Mouse (Mus musculus) frontal cortex, postnatal 25 days (tissue): Measurements from ENCODE around the gene Sgsm2.

ENCODE experiments used
- DNase-seq, 2 experiments: peaks; one replicate each; pipeline ENCODE4 v3.0.0; 2022; ENCODE audit warnings: low spot score in 2 of 2

Gene Sgsm2

DNA sequence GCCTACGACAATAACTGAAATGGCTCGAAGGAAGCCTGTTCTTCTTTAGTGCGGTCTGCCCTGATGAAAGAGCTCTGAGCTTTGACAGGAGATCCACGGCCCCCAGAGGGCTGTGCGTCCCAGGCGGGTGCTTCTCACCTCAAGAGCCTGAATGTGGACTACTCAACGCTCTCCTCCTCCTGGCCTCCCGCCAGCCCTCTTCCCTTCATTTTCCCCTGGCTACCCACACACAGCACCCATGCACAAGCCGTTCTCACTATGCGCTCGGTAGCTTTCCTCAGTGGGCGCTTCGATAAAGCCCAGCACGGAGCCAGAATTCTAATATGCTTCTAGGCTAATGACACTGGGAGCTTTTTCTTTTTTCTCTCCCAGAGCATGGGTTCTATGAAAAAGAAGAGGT lies 14.9 kb downstream of the Sgsm2 start:
- peak in 1 of 2 experiments; percentile 29 for DNase-seq

DNA sequence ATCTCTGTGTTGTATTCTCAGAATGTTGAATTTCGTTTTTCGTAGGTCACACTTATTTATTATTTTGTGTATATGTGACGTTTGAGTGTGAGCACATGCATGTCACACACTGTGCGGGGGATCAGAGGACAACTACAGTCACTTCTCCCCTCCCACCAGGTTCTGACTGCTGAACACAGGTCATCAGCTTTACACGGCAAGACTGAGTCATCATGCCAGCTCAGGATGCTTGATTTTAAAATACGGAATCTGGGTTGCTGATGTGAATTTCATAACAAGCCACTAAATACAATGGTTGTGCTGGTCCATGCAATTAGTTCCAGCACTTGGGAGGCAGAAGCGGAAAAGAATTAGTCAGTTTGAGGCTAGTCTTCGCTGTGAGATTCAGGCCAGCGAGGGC lies 15.9 kb downstream of the Sgsm2 start:
- DNase-seq = no peak

DNA sequence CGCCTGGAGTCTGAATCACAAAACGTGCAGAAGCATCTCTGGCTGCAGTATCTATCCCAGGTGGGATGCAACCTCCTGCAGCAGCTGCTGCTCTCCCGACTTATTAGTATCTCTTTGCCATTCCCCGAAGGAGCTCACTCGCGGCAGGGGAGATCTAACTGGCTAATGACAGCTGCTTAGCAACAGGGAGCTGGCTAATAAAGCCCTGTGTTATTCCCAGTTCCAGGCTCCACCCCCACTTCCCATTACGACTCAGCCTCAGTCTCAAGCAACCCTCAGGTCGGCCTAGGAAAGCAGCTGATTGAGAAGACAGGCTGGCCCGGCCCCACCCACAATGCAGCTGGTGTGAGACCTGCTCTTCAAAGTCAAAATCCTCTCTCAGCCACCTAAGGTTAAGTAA lies 20.1 kb downstream of the Sgsm2 start:
- peak; percentile 30 to 36 for DNase-seq

DNA sequence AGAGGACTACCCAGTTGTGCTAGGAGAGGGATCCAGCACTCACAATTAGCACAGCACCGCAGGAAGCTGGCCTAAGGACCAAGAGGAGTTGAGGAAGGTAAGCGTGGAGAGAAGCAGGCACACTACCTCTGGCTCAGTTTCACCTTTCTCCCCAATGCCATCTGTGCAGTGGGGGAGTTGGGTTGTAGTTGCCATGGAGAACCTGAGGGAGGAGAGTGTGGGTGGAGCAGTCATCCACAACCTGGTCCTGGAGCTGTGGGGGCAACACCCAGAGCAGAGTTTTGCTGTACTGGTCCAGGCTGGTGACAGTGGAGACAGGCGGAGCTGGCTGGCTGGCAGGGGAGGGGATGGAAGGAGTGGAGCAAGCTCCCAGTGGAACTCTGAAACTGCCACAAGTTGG lies 22.2 kb downstream of the Sgsm2 start:
- DNase-seq = no peak

DNA sequence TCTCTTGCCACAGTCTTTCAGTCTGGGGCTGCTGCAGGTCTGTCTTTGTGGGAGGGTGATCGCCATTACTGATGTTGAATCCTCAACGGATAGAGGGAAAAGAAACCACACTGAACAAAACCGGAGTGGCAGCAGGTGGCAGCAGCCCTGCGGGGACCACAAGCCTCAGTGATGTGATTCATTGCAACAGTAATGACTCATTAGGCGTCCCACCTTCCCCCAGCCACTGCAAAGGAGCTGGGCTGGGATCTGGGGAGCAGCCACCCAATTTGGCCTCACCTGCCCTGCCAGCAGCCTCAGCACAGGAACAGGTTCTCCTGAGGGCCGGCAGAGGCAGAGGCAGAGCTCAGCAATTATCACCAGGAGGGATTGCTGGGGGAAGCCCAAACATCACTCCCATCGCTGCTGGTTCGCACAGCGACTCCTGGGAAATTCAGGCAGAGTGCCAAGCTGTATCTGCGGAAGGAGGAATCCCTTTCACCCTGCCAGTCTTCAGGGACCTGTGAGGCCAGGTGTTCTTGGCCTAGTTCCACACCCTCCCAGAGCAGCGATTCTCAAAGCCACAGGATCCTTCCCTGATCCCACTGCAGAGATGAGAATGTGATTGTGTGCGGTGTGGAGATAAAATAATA lies 25.8 kb downstream of the Sgsm2 start:
- peak; percentile 27 to 61 for DNase-seq

DNA sequence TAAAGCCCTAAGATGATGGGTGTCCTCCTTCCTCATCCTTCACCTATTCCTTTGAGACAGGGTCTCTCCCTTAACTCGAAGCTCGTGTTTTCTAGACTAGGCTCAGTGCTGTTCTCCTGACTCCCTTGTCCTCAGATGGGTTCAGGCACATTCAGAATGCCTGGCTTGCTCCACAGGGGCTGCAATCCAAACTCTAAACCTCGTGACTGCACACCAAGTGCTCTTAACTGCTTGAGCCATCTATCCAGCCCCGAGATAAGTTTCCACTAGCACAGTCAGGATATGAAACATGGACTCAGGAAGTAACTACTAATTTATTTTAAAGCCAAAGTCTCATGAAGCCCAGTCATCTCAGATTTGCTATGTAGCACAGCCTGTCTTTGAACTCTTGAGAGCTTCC lies 26.3 kb downstream of the Sgsm2 start:
- DNase-seq = no peak

DNA sequence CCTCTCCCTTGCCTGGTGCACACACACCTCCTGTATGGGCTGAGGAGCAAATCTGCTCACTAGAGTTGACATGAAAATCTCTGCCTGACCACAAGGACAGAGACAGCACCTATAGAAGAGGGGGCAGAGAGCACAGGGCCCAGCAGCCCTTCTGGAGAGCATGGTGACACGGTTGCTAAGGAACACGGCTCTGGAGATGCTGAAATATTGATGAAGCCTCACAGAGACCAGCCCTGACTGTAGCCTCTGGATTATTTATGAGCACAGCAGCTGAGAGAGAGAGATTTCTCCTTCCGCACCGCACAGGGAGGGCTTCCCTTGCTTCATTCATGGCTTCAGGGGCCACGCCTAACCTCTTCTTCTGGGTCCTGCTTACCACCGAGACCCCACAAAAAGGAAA lies 27.3 kb downstream of the Sgsm2 start:
- no peak for DNase-seq

DNA sequence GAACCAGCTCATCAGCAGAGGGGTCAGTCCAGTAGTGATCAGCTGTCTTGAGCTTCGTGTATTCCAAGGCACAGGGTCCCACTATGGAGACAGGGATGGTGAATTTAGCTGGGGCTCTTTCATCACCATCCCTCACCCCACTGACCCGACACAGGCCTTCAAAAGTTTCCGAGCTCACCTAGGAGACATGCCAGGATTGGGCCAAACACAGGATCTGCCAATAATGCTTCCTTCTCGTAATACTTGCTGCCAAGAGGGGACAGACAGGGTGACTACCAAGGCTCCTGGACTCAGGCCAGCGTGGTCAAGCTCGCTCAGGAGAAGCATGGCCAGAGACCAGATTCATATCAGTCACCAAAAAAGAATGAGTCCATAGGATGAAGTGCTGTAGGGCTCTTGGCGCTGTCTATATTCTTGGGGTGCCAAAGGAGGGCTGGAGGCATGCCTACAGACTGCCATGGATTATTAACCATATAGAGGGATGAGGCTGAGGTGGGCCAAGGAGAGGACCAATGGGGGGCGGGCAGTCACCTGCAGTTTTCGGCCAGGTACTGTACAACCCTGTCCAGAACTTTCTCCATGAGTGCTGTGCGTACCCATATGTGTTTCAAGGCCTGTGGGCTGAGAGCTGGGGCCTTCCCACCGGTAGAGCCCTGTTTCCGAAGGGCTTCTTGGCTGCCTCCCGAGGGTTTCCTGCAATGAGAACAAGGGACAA lies 28.7 kb downstream of the Sgsm2 start:
- DNase-seq = no peak

DNA sequence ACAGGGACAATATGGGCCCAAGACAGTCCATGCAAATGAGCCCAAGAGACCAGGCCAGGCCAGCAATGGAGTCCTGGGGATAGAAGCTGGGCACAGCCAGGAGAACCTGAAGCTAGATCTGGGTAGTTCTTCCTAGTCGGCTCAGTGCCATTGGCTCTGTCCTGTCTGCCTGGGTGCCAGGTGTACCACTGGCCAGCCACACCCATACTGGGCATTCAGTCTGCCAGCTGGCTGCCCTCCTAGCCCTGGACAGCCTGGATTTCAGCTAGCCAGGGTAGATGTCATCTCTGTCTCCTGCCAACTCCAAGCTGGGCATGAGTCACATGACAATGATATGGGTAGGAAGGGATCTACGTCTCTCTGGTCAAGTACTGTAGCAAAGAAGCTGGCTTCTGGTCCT lies 29.7 kb downstream of the Sgsm2 start:
- no peak for DNase-seq

DNA sequence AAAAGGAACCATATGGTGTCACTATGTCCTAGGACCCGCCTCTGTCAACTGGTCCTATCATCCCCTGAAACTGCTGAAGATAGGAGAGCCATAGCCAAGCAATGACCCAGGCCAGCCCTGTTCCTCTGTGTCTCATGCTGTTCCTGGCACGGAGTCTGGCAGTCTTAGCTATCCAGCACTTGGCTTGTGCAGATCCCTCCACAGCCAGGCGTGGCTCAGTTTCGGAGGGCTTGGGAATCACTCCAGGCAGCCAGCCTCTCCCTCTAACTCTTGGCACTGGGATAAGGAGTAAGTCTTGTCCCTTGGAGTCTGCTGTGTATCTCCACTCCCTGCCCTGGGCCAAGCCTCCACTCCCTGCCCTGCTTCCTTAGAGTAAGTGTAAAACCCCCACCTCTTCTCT lies 30.2 kb downstream of the Sgsm2 start:
- no peak for DNase-seq

DNA sequence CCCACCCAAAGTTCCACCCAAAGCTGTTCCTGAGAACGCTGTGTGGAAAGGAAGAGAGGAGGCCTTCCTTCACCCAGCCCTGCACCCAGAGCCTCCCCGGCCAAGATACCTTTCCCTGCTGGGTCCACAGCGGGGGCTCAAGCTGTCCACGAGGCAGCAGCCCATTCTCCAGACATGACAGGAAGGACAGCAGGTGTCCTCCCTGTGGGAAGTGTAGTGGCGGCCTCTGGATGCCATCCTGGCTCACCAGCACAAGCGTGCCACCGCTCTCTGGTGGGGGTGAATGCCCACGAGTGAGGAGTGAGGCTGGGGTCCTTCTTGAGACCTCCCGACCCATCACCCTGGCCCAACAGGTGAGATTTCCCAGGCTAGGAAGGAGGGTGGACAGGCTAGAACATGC lies 31.6 kb downstream of the Sgsm2 start:
- DNase-seq = no peak

DNA sequence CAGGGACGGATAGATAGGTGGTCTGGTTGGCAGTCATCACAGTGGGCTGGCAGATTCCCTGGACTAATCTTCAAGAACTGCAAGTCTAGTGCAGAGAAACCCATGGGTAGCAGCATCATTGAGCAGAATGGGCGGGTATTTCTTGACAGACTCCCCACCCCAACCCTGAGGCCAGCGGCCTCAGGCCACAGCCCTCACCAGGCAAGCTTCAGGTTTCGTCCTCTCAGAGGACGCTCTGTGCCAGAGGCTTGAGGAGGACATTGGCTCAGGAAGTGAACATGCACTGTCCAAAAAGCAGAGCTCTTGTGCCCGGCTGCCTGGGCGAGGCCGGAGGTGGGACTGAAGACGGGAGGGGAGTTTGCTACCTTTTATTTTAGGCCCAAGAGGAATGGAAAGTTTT lies 32.4 kb downstream of the Sgsm2 start:
- no peak for DNase-seq

DNA sequence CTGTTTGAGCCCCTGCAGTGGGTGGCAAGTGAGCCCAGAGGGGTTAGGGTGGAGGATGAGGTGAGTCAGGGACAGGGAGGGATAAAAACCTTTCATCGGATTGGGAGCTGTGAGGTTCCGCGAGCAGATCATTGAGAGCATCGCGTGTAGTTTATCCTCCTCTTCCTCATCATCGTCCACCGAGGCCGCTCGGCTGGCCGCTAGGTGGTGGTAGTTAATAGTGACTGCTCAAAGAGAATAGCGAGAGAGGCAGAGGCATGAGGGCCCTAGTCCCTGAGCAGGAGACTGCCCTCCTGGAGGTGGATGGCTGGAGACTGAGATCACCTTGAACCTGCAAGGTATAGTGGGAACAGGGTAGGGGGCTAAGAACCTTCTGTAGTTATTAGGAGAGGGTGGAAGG lies 33.4 kb downstream of the Sgsm2 start:
- DNase-seq = no peak

DNA sequence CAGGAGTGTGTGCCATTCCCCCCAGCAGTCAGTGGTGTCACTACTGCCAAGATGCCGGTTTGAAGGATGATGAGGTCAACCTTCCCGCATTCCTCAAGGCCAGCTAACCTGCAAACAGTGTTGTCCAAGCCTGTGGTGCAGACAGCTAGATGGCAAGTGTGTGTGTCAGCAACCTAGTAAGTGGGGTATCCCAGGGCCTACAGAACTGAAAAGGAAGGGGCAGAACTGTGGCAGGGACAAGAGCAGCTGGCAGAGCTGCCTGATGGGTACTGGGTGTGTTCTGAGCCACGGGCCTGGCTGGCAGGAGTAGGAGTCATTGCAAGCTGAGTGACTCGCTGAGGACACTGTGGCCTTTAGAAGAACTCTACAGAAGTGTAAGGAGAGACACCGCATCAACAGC lies 34.7 kb downstream of the Sgsm2 start:
- DNase-seq = no peak

DNA sequence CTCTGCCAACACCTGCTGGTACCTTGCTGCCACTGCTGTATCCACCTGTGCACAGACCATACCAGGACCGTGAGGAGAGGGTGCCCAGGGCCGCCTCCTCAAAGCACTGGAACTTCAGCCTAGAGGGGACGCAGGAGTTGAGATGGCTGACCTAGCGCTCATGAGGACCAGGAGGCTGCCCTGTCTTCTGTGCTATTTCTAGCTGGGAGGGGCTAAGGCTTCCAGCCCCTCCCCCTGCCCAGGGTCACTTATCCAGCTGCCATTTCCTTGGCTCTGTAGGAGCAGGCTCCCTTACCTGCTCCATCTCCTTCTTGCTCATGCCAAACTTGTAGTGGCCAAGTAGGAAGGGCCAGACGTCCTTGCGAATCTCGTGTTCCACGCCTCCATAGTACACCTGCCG lies 39.1 kb downstream of the Sgsm2 start:
- DNase-seq = no peak

DNA sequence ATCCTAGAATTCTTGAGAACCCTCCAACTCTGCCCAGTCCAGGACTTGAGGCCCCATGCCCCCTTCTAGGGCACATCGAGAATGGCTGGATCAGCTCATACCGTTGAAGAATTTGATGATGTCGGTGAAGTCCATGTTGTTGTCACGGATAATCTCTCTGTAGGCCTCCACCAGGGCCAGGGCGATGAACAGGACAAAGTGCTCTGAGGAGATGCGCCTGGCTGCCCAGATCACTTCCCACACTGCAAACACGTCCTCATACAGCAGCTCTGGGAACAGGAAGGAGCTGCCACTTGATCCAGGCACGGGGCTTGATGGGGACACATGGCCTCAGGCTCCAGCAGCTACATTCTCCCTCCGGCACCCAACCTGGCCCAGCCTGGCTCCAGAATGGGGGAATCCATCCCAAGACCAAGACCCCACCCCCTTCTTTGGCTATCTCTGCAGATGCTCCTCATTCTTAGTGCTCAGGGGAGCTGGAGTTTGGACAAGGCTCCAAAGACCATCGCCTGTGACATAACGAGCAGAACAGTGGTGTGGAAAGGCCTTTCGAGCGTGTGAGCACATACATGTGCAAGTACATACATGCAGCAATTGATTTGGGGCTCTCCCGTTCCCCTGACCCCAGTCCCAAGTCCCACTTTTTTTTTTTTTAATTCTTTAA lies 45.7 kb downstream of the Sgsm2 start:
- DNase-seq = no peak

DNA sequence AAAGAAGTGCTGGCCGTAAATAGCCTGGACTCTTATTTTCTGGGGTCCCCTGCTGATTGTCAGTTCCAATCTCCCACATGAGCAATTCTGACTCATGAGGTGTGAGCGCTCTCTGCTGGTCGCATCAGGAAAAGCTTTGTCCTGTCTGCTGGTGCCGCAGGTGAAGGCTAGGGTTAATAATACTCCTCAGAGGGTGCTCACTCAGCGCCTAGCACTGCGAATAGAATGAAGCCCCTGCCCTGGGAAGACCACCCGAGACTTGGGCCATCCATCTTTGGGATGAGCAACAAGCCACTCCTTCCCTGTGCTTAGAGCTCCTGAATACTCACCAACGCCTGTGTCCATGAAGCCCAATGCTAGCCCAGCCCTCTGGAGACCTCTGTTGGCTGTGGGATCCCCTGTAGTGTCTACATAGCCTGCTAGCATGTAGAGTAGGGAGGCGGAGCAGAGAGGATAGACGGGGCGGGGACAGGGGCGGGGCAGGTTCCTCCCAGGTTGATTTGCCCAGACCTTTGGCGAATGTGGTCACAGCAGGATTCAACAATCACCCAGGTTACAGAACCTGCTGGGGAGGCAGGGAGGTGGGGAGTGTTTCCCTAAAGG lies 48.8 kb downstream of the Sgsm2 start:
- DNase-seq = peak; percentile 64 to 68

DNA sequence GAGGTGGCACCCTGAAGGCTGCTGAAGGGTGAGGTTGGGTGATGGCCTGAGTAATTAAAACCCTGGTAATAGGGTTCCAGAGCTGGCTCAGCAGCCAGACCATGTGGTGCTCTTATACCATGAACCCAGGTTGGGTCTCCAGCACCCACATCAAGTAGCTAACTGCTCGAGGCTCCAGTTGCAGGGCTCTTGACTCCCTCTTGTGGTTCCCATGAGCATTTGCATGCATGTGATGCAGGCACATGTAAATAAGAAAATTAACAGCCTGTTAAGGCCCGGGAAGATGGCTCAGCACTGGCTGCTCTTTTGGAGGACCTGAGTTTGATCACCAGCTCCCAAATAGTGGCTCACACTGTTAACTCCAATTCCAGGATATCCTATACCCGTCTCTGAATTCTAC lies 51.1 kb downstream of the Sgsm2 start:
- no peak for DNase-seq

DNA sequence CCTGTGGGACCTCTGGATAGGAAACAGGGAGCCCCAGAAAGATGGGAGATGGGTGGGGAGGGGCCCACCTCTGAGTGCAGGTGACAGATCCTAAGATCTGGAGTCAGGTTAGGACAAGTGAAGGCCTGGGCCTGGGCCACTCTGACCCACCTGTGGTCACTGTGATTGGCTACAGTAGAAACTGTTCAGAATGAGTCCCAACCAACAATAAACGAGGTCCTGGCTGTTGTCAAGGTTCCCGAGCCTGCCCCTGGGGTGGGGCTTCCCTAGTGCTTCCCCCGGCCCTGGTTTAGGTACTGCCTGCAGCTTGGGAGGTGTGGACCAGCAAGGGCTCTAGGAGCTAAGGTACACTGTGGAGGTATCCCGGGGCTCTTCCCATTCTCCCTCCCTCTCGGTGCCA lies 53.1 kb downstream of the Sgsm2 start:
- DNase-seq = no peak

DNA sequence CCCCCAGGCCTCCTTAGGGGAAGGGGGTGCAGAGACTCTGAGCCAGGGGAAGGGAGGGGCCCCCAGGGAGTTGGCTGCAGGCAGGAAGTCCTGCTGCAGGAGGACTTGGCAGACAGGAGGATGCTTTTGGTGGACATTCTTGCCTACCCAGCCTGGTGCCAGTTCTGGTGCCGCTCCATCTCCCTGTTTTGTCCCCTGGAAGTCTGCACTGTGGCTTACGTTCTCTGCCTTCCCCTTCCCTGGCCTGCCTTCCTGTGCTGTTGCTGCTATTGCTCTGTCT lies 53.5 kb downstream of the Sgsm2 start:
- no peak for DNase-seq

DNA sequence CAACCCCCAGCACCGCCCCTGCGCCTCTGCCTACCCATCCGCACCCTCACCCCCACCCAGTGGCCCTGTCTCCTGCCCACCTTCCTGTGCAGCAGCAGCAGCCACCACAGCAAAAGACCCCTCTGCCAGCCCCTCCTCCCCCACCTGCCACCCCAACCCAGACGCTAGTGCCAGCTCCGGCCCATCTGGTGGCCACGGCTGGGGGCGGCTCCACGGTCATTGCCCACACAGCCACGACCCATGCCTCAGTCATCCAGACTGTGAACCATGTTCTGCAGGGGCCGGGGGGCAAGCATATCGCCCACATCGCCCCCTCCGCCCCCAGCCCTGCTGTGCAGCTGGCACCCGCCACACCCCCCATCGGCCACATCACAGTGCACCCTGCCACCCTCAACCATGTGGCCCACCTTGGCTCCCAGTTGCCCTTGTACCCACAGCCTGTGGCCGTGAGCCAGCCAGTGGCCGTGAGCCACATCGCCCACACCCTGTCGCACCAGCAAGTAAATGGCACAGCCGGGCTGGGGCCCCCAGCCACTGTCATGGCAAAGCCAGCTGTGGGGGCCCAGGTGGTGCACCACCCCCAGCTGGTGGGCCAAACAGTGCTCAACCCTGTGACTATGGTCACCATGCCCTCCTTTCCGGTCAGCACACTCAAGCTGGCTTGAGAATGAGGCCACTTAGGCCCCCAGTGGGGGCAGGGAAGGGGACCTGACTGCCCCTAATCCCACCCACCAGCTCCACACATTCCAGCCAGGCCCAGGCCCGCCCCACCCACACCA lies 54.0 kb downstream of the Sgsm2 start:
- no peak for DNase-seq

DNA sequence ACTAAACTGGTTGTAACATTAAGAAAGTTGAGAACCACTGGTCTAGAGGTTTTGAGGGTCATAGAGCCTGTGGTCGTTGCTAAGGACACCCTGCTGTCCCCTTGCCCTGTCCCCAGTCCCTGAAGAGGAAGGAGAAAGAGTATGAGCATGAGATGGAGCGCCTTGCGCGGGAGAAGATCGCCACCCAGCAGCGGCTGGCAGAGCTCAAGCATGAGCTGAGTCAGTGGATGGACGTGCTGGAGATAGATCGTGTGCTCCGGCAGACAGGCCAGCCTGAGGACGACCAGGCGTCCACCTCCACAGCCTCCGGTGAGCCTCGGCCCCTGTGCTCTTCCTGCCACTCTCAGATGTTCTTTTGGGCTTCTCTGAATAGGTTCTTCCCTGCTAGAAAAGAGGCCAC lies 54.8 kb downstream of the Sgsm2 start:
- DNase-seq = no peak
